Mouse (Mus musculus) thymus, adult 2 months (tissue): ENCODE data around the gene Rrp36.

Experiments used
- CTCF ChIP-seq: fragments of 200-500 bp; IDR thresholded peaks from 2 replicates; pipeline ENCODE4 v1.5.1; 2012; ENCODE audit warnings: mild to moderate bottlenecking, control low read depth, low read length, moderate library complexity, borderline replicate concordance; ENCODE audit not compliant: control insufficient read depth, poor library complexity, insufficient read depth; ENCODE audit errors: extremely low read depth
- POLR2A ChIP-seq: fragments of 200-500 bp; IDR thresholded peaks from 2 replicates; pipeline ENCODE4 v1.6.1; 2012; ENCODE audit warnings: mild to moderate bottlenecking, low read length, control low read depth, moderate library complexity; ENCODE audit not compliant: control insufficient read depth, poor library complexity, insufficient read depth; ENCODE audit errors: extremely low read depth

- TF ChIP-seq POLR2A: no peak
- TF ChIP-seq CTCF: no peak
Observed at GRCm38 (mm10) chr17:46623819-46624557, 50.2 kb downstream of the Rrp36 start.
